Mouse (Mus musculus): ENCODE data around the gene Fahd1. TPM values are rescaled to one million over a fixed set of nuclear protein-coding genes. Genes with fewer than 3 reads are reported as not detected.

Fahd1 gene
- total RNA-seq, 2 experiments from 2014 or later = 18.1 to 18.2 TPM

GRCm38 (mm10) chr17:24850773-24851127 lies 586 bp upstream of the Fahd1 start:
- DNase-seq (ENCODE audit: low spot score in 2 of 2) = no peak

- no peak for DNase-seq (ENCODE audit: low spot score in 2 of 2)
These were observed 465 bp downstream of the Fahd1 start for GRCm38 (mm10) chr17:24849733-24850064.

- DNase-seq (ENCODE audit: low spot score in 2 of 2) = no peak
These were observed 1.5 kb downstream of the Fahd1 start for GRCm38 (mm10) chr17:24848600-24849031.

DNA sequence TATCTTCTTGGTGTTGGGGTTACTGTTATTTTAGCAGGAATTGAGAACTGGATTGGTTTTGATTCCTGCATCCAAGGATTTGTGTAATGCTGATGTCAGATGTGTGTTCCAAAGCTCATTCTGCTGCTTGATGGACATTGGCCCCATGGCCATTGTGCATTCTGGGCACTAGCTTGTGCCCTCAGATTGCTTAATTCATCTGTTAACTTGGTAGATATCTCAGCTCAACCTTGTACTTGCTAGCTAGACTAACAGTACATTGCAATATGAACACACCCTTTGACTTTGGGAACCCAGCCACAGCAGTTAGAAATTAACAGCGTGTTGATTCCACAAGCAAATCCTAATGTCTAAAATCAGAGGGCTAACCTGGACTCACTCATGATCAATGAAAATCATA lies 2.8 kb downstream of the Fahd1 start:
- DNase-seq (ENCODE audit: low spot score in 2 of 2) = no peak

DNA sequence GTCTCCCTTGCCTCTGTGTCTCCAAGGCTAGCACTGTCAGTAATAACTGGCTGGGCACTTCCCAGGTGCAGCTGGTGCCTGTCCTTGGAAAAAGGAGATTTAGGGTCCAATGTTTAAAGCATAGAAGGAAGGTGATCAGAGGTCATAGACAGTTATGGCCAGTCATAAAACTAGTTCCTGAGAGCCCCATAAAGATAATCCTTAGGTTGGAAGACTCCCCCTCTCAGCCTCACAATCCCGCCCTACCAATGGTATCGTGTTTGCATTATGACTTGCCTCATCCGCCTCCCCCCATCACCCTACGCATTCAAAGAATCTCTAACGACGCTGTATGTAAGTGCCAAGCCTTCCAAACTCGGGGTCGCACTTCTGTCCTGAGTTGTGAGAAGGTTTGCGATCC lies 5.6 kb downstream of the Fahd1 start:
- no peak for DNase-seq (ENCODE audit: low spot score in 2 of 2)

GRCm38 (mm10) chr17:24842631-24843030 lies 7.5 kb downstream of the Fahd1 start:
- no peak for DNase-seq (ENCODE audit: low spot score in 2 of 2)

- no peak for DNase-seq (ENCODE audit: low spot score in 2 of 2)
These were observed 9.0 kb downstream of the Fahd1 start for GRCm38 (mm10) chr17:24841133-24841532.

GRCm38 (mm10) chr17:24840341-24840740 lies 9.8 kb downstream of the Fahd1 start:
- no peak for DNase-seq (ENCODE audit: low spot score in 2 of 2)

GRCm38 (mm10) chr17:24839842-24840241 lies 10.3 kb downstream of the Fahd1 start, which contains the start of gene Hagh:
Hagh (plus strand) TSS chr17:24840143.
- DNase-seq (ENCODE audit: low spot score in 2 of 2) = no peak

- DNase-seq (ENCODE audit: low spot score in 2 of 2) = no peak
These were observed 28.5 kb downstream of the Fahd1 start for GRCm38 (mm10) chr17:24821351-24822280.

GRCm38 (mm10) chr17:24819469-24819868 lies 30.7 kb downstream of the Fahd1 start:
- DNase-seq (ENCODE audit: low spot score in 2 of 2) = no peak

DNA sequence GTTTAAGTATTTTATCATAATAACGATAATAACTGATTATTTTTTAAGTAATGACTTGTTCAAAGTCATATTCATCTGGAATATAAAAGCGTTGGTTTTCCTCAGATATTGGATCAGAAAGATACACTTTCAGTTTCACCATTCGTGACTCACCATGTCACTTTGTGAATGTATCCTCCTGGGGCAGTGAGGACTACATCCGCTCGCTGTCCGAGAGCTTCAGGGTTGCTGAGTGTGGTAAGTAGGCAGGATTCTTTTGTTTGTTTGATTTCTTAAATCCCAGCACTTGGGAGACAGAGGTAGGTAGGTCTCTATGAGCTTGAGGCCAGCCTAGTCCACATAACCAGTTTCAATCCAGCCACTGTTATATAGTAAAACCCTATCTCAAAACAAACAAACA lies 32.0 kb downstream of the Fahd1 start:
- no peak for DNase-seq (ENCODE audit: low spot score in 2 of 2)

DNA sequence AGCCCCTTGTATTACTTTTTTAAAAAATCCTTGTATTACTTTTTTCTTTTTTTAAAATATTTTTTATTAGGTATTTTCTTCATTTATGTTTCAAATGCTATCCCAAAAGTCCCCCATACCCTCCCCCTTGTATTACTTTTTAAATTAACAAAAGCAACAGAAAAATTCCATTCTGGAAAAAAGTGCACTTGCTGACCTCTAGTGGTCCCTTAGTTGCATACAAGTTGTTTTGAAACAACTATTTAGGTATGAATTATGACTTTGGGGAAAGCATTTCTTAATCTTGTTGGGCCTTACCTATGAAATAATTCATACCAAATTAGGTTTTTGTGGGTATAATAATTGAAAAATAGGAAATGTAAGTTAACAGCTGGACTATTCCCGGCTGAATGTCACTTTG lies 32.7 kb downstream of the Fahd1 start:
- no peak for DNase-seq (ENCODE audit: low spot score in 2 of 2)

DNA sequence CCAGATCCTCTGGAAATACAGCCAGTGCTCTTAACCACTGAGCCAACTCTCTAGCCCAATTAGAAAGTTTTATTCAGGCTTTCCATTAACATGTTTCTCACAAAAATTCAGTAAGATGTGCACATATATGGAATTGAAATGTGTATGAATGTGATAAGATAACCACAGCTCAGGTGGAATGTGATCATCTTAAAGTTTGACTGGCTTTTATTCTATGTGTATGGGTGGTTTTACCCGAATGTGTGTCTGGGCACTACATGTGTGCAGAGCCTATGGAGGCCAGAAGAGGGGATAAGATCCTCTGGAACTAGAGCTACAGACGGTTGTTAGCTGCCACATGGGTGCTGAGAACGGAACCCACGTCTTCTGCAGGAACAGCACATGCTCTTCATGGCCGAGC lies 34.9 kb downstream of the Fahd1 start:
- DNase-seq (ENCODE audit: low spot score in 2 of 2) = no peak

DNA sequence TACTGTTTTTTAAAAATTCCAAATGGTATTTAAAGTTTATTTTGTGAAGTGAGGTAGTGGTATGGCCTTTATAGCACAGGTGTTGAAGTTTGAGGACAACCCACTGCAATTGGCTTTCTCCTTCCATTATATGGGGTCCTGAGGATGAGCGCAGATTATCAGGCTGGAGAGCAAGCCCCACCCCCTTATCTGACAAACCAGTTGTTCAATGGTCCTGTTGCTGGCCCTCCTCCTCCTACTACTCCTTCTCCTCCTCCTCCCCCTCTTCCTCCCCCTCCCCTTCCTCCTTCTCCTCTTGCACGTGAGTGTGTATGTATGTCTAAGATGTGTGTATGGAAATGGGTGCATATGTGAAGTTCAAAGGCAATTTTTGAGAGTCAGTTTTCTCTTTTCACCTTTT lies 37.9 kb downstream of the Fahd1 start:
- no peak for DNase-seq (ENCODE audit: low spot score in 2 of 2)

DNA sequence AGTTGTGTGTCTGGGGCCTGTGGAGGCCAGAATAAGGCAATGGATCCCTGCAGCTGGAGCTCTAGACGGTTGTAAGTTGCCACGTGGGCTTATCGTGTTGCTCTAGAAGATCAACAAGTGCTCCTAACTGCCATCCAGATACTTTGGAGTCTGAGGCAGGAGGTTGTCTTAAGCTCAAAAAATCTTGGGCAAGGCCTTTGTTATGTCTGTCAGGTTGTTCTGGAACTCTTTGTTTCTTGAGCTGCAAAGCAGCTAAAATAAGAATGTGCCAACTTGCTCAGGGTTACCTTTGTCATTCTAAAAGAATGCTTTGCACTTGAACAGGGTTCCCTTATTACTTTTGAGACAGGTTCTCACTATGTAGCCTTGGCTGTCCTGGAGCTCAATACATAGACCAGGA lies 39.0 kb downstream of the Fahd1 start:
- DNase-seq (ENCODE audit: low spot score in 2 of 2) = no peak

DNA sequence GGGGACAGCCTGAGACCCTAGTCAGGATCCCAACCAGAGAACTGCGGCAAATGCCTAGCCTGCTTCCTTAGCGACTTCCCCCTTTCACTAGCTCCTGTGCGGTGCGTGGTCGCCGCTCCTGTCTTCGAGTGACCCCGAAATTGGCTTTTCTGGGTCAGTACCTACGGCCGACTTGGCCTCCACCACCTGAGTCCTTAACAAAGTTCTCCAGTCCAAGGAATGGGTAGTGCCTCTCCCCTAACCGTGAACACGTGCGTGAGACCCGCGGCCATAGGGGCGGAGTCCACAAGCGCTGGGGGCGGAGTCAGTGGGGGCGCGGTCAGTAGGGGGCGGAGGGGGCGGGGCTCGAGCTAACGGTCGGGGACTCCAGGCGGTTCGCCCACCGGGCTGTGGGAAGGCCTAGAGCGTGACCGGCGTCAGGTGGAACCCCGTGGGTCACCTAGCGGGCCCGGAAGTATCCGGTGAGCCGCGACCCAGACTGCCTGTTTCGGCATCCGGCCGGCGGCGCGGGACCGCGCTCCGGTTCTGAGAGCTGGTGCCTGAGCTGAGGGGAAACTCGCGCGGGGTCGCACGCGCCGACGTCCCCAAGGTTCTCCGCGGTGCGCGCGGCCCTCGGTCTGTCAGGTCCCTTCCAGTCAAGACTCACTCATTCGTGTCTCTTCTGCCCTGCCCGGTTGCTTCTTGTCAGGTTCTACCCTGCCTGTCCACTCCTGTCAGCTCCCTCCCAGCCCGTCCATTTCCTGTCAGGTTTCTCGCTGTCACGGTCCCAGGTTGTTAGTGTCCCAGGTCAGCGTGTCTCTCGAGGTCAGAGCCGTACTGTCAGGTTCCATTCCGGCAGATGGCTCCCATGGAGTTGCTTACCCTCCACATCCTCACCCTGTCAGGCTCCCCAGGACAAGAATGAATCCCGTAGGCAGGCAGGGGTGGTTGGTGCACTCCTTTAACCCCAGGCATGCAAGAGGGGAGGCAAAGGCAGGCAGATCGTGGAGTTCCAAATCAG lies 45.9 kb downstream of the Fahd1 start, which contains the start of gene Meiob:
Gene Meiob (plus strand): TSS at position 338 of the 1,000 bp plus-strand sequence.
- DNase-seq (ENCODE audit: low spot score in 2 of 2) = peak; percentile 10 to 31

GRCm38 (mm10) chr17:24800524-24800923 lies 49.6 kb downstream of the Fahd1 start:
- no peak for DNase-seq (ENCODE audit: low spot score in 2 of 2)

DNA sequence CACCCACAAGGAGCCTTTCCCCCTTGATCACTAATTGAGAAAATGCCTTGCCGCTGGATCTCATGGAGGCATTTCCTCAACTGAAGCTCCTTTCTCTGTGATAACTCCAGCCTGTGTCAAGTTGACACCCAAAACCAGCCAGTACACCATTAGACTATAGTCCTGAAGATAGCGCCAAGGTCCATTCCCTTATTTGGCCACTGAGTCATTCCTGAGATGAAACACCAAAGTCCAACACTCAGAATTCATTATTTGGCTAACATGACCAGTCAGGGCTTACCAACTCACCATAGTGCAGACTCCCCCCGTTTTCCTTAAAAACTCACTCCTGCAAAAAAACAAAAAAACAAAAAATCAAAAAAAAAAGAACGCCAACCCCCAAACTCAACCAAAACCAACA lies 50.7 kb downstream of the Fahd1 start:
- no peak for DNase-seq (ENCODE audit: low spot score in 2 of 2)

Measured in layer of hippocampus, postnatal 14 days (tissue).